Mouse (Mus musculus) heart, postnatal 0 days (tissue): ENCODE data around the gene Chpf2.

Experiments
- CTCF ChIP-seq: IDR thresholded peaks from 2 replicates; pipeline ENCODE4 v1.5.1; 2016; ENCODE audit warnings: antibody characterized with exemption, control low read depth, low read depth
- EP300 ChIP-seq: IDR thresholded peaks from 2 replicates; pipeline ENCODE4 v1.6.1; 2016; ENCODE audit warnings: antibody characterized with exemption, low read depth

DNA sequence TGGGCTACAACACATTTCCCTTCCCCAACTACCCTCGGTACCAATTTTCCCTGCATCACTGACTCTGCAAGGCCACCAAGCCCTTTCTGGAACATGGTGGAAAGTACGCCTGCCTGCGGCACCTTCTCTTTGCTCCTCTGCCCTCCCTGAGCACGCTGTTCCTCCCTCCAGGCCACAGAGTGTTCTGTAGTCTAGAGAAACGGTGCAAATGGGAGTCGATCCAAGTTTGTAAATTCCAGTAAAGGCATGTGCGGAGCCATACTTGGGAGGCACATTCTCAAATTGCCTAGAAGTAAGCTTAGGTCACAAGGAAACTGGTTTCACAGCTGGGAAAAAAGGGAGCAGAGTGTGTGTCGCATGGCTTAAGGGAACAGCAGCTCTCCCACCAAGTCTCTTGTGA, 33.6 kb downstream of the Chpf2 start:
- TF ChIP-seq EP300: no peak
- no peak for TF ChIP-seq CTCF
